Mouse (Mus musculus) hindbrain, embryonic 13.5 days (tissue): ENCODE data around the gene Sf3a1. TPM values are rescaled to one million over a fixed set of nuclear protein-coding genes. Genes with fewer than 3 reads are reported as not detected.
A peak's percentile ranks its signal among the peaks of the same experiment; 100 is the strongest.

ENCODE experiments used
- ATAC-seq: fragments of 200-750 bp; cut with Nextera tagmentation; 2 replicates; pipeline ENCODE4 v1.8.0; 2017; ENCODE audit warnings: moderate TSS enrichment; ENCODE audit not compliant: low FRiP score
- H3K27ac ChIP-seq: fragments of 300-500 bp; sonication (generic); 2 replicates; pipeline ENCODE4 v1.5.1; 2015; ENCODE audit warnings: inconsistent platforms, mild to moderate bottlenecking, moderate library complexity
- H3K27me3 ChIP-seq: fragments of 300-500 bp; sonication (generic); 2 replicates; pipeline ENCODE4 v1.6.1; 2015; ENCODE audit warnings: mild to moderate bottlenecking, inconsistent platforms
- H3K36me3 ChIP-seq: fragments of 300-500 bp; sonication (generic); 2 replicates; pipeline ENCODE4 v1.6.1; 2015; ENCODE audit warnings: mild to moderate bottlenecking, inconsistent platforms
- H3K4me1 ChIP-seq: fragments of 300-500 bp; sonication (generic); replicated peaks from 2 replicates; pipeline ENCODE4 v1.6.1; 2015; ENCODE audit warnings: inconsistent platforms
- H3K4me2 ChIP-seq: fragments of 300-500 bp; sonication (generic); 2 replicates; pipeline ENCODE4 v1.6.1; 2015; ENCODE audit warnings: inconsistent platforms, mild to moderate bottlenecking, moderate library complexity
- H3K4me3 ChIP-seq: fragments of 300-500 bp; sonication (generic); 2 replicates; pipeline ENCODE4 v1.5.1; 2015; ENCODE audit warnings: mild to moderate bottlenecking, inconsistent platforms
- H3K9ac ChIP-seq: fragments of 300-500 bp; sonication (generic); 2 replicates; pipeline ENCODE4 v1.6.1; 2015; ENCODE audit warnings: mild to moderate bottlenecking, inconsistent platforms
- H3K9me3 ChIP-seq: fragments of 300-500 bp; sonication (generic); 2 replicates; pipeline ENCODE4 v1.6.1; 2016; ENCODE audit warnings: inconsistent platforms
- WGBS: fragments of 180-500 bp; shearing (Covaris S2); methylation state at CpG from one replicate; pipeline ENCODE4 v1.1.7; 2015; 5-methylcytosine and 5-hydroxymethylcytosine counted together
- polyA plus RNA-seq: library from polyadenylated mRNA; unstranded; fragments of >200 nt; fragmentation: Nextera tagmentation; extraction: Ambion mirVana; gene quantifications from 2 replicates; pipeline ENCODE4 v1.2.1, GENCODE M21; 2015

Sf3a1 gene
- polyA plus RNA-seq, 1 experiment from 2014 or later, result 54.3 TPM

DNA sequence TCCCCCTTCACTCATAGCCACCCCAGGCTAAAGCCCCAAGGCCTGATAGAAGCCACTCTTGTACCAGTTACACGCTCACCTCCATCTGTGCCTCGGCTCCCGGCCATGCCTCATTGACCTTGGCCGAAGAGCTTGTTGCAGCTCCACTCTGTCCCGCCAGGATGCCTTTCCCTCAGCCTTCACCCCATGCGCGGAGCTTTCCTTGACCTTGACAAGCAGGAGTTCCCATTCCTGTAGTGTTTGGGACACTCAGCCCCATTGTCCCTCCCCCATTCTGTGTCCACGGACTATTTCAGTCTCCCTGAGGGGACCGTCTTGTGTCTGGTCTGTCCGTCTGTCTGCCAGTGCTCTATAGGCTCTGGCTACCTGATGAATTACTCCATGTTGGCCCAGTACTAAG is 53.0 kb downstream of the Sf3a1 start:
- no peak for ATAC-seq
- H3K36me3 ChIP-seq, result peaks cover 77% of the 10 kb centered on the region
- H3K27ac ChIP-seq, result no peak overlapping the region
- H3K4me2 ChIP-seq, result no peak overlapping the region
- WGBS, result 95% methylated on average over 10 of the region's 10 CpGs
- H3K9me3 ChIP-seq, result no peaks in the 10 kb centered on the region
- H3K9ac ChIP-seq, result no peak overlapping the region
- H3K4me3 ChIP-seq, result no peak overlapping the region
- peaks cover 12% of the 10 kb centered on the region for H3K27me3 ChIP-seq
- H3K4me1 ChIP-seq, result peaks cover 5% of the 10 kb centered on the region

DNA sequence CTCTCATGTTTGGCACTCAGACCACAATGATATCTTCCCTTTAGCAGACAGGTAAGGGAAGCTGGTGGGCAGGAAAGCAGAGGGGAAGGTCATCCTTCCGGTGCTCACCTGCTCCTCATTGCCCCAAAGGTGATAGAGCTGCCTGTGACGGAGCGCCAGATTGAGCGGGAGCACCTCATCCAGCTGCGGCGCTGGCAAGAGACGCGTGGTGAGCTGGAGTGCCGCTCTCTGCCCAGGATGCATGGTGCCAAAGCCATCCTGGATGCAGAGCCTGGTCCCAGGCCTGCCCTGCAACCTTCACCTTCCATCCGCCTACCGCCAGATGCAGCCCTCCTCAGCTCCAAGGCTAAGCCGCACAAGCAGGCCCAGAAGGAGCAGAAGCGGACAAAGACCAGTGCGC is 54.4 kb downstream of the Sf3a1 start:
- Histone ChIP-seq H3K4me3 (no peak overlapping the region), H3K36me3 (peaks cover 63% of the 10 kb centered on the region)

DNA sequence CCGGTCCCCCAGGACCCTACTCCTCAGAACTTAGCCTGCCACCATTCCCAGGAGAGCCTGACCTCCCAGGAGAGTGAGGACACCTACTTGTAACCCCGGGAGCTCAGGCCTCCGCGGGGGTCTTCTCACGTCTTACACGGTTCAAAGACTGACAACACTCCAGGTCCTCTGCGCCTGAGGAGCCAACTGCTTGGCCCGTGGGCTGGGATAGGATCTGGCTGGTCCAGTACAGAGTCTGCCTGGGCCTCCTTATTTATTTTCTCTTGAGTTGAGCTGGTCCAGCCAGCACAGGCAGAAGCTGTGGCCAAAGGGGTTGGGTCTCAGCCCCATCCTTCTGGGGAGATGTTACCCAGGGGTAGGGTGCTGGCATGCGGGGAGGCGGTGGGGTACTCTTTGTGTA is 54.9 kb downstream of the Sf3a1 start:
- Histone ChIP-seq H3K36me3 (peaks cover 58% of the 10 kb centered on the region), H3K27ac (no peak overlapping the region), H3K27me3 (peaks cover 31% of the 10 kb centered on the region), H3K4me2 (no peak overlapping the region), H3K9ac (no peak overlapping the region), H3K9me3 (no peaks in the 10 kb centered on the region), H3K4me3 (no peak overlapping the region), H3K4me1 (peaks cover 11% of the 10 kb centered on the region)
- no peak for ATAC-seq
- WGBS, result 88% methylated on average over 10 of the region's 10 CpGs

More for the DNA sequence above, 54.4 kb downstream of the Sf3a1 start:
- 97% methylated on average over 14 of the region's 14 CpGs for WGBS
- Histone ChIP-seq H3K9ac (no peak overlapping the region), H3K27ac (no peak overlapping the region), H3K4me1 (peaks cover 11% of the 10 kb centered on the region), H3K27me3 (peaks cover 27% of the 10 kb centered on the region), H3K4me2 (no peak overlapping the region), H3K9me3 (no peaks in the 10 kb centered on the region)
- no peak for ATAC-seq

DNA sequence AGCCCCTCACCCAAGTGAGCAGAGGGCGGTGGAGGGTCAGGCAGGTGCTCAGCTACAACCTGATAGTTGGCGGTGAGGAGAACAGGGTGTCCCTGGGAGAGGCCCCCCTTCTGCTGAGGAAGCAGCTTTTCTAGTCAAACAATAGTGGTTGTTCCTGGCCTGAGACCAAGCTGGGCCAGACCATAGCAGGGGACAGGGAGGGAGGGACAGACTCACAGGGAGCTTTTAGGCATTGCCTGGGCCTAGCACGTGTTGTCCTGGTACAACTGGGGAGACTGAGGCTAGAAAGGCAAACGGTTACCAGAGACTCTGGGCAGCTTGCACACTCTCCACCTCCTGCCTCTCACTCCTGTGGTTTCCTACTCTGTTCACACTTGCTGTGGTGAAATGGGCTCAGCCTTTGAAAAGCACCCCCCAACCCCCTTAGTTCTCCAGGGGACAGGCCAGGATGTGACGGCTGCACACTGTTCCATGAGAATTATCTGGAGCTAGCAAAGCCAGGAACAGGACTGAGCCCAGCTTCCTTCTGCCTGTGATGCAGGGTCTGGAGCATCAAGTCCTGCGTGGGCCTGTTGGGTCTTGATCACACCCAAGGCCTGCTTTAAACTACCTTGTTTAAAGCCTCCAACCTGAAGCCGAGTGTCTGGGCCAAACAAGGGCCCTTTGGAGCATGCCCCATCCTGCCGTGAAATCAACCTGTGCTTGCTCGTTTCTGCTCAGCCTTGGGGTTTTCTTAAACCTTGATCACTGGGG is 56.3 kb downstream of the Sf3a1 start:
- Histone ChIP-seq H3K27me3 (peaks cover 37% of the 10 kb centered on the region), H3K36me3 (peaks cover 45% of the 10 kb centered on the region), H3K4me3 (no peak overlapping the region), H3K9ac (no peak overlapping the region), H3K4me2 (no peak overlapping the region), H3K27ac (no peak overlapping the region), H3K4me1 (peaks cover 11% of the 10 kb centered on the region), H3K9me3 (no peaks in the 10 kb centered on the region)
- no peak for ATAC-seq
- WGBS, result 86% methylated on average over 9 of the region's 9 CpGs

DNA sequence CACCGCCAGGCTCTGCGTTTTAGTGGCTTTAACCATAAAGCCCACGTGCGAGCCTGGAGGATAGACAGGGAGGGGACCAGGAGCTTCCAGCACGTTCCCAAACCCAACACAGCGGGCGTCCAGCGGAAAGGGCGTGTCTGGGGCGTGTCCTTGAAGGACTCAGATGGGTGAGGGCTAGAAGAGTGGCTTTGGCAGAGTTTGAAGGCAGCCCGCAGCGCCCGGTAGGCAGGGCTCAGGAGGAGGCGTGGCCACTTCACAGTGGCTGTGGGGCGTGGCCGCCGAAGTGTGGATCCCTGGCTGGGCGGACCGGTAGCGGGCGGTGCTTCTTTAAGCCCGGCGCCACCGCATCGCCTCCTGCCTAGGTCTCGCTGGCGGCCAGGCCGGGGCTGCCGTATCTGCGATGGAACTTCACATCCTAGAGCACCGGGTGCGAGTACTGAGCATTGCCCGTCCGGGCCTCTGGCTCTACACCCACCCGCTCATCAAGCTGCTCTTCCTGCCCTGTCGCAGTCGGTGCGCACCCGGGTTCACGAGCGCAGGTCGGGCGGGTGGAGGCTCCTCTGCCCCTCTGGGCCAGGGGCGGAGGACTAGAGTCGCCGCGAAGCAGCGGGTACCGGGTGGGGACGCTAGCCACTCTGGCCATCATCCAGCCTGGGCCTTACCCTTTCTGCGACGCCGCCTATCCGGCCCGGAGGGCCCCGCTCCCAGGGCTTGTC is 57.9 kb downstream of the Sf3a1 start, which contains the start of gene Castor1:
Castor1 (plus strand) TSS at position 312 of the 716 bp plus-strand sequence.
- 2% methylated on average over 56 of the region's 56 CpGs for WGBS
- H3K27ac ChIP-seq, result no peak within 1 kb of the TSS
- ATAC-seq, result peak; percentile 59

DNA sequence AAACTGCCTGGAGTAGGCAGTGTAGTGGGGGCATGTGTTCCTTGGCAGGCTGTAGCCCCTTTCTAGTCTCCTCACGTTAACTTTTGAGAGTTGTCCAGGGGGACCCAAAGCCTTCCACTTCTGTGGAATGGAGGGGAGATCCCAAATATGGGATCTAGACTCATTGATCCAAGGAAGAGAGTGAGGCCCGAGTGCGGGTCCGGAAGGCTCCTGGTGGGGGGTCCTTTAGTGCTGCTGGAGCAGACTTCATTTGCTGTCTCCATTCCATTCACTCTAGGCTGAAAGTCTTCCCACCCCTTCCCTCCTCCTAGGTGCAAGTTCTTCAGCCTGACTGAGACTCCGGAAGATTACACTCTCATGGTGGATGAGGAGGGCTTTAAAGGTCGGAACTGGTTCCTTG is 58.5 kb downstream of the Sf3a1 start:
- ATAC-seq, result no peak
- 7% methylated on average over 6 of the region's 6 CpGs for WGBS
- no peak overlapping the region for H3K27ac ChIP-seq
- H3K4me1 ChIP-seq, result peaks cover 11% of the 10 kb centered on the region
- H3K4me3 ChIP-seq, result peak overlapping the region; percentile 43
- H3K9ac ChIP-seq, result peak overlapping the region; percentile 69
- H3K36me3 ChIP-seq, result peaks cover 23% of the 10 kb centered on the region
- peak overlapping the region; percentile 73 for H3K4me2 ChIP-seq
- no peaks in the 10 kb centered on the region for H3K9me3 ChIP-seq
- peaks cover 42% of the 10 kb centered on the region for H3K27me3 ChIP-seq

More for the DNA sequence above, 57.9 kb downstream of the Sf3a1 start, which contains the start of gene Castor1:
- Histone ChIP-seq H3K36me3 (peaks cover 29% of the 10 kb centered on the region), H3K4me1 (peaks cover 11% of the 10 kb centered on the region), H3K9ac (peak within 1 kb of the TSS; percentile 69), H3K4me2 (peak within 1 kb of the TSS; percentile 73), H3K9me3 (no peaks in the 10 kb centered on the region), H3K27me3 (peaks cover 42% of the 10 kb centered on the region), H3K4me3 (peak within 1 kb of the TSS; percentile 43)

DNA sequence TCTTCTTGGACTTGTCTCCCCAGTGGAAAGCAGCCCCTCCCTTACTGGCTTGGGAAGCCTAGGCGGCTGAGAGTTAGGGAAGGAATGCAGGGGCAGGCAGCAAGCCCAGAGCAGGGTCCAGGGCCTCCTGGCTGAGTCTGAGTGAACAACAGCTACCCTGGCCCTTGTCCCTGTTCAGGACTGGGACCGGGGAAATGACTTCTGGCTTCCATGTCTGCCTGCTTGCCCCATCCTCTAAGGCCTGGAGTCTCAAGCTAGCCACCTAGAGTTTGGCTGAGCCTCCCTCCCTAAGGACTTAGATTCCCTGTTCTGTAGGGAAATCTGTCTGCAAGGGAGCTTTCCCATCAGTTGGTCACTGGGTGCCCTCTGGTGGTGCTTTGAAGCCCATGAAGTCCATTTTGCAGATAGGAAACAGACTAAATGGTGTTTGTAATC is 59.2 kb downstream of the Sf3a1 start:
- peaks cover 16% of the 10 kb centered on the region for H3K36me3 ChIP-seq
- peaks cover 42% of the 10 kb centered on the region for H3K27me3 ChIP-seq
- H3K4me1 ChIP-seq, result peaks cover 11% of the 10 kb centered on the region
- 14% methylated on average over 2 of the region's 2 CpGs for WGBS
- H3K4me3 ChIP-seq, result no peak overlapping the region
- ATAC-seq, result no peak
- no peak overlapping the region for H3K4me2 ChIP-seq
- H3K9me3 ChIP-seq, result no peaks in the 10 kb centered on the region
- H3K27ac ChIP-seq, result no peak overlapping the region
- H3K9ac ChIP-seq, result no peak overlapping the region

DNA sequence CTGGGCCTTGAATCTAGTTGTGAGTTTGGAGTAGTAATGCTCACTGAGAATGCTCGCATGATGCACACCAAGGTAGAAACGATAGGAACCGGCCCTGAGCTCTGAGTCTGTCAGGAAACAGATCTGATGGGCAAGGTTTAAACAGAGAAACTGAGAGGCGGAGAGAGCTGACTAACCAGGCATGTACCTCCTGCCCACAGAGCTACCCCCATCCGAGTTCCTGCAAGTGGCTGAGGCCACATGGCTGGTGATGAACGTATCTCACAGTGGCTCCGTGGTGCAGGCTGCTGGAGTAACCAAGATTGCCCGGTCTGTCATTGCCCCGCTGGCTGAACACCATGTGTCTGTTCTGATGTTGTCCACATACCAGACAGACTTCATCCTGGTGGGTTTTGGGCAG is 59.8 kb downstream of the Sf3a1 start:
- 69% methylated on average over 9 of the region's 9 CpGs for WGBS
- no peak overlapping the region for H3K27ac ChIP-seq
- no peak for ATAC-seq

DNA sequence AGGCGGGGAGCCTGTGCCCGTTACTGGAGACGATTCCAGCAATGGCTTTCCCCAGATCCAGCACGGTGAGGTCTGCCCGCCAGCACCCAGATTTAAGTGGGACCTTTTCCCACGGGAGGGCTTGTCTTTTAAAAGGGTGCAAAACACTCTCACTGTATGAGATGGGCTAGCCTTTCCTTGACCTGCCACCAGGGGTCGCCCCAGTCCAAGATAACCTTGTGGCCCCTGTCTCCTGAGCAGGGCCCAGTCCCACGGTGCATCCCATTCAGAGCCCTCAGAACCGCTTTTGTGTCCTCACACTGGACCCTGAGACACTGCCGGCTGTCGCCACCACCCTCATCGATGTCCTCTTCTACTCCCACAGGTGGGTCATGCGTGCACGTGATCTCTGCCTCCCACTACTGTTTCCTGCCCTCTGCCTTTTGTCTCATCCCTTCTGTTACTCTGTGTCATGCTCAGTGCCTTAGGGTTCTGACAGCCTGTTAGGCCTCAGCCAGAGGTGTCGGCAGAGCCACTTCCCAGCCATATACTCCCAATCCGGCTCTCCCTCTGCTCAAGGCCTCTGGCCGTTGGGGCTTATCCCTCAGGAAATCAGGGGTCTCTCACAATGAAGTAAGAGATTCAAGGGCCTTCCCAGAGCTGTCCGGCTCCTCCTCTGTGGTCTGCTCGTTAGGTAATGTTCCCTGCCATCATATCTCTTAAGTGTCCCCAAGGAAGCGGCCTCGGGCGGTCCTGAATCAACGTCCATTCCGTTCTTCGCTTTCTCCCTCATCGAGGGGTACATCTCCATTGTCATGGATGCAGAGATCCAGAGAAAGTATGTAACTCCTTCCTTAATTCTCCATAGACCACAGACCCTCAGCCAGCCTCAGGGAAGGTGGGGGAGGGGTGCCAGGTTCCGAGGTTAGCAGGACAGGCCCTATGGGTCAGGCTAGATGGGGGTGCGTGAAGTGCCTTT is 60.6 kb downstream of the Sf3a1 start:
- WGBS, result 47% methylated on average over 28 of the region's 28 CpGs
- Histone ChIP-seq H3K9me3 (no peaks in the 10 kb centered on the region), H3K27me3 (peaks cover 42% of the 10 kb centered on the region), H3K9ac (no peak overlapping the region), H3K4me2 (no peak overlapping the region), H3K27ac (no peak overlapping the region), H3K4me3 (no peak overlapping the region), H3K36me3 (peaks cover 2% of the 10 kb centered on the region), H3K4me1 (peaks cover 11% of the 10 kb centered on the region)
- no peak for ATAC-seq

More for the DNA sequence above, 59.8 kb downstream of the Sf3a1 start:
- Histone ChIP-seq H3K4me3 (no peak overlapping the region), H3K4me1 (peaks cover 11% of the 10 kb centered on the region), H3K4me2 (no peak overlapping the region), H3K27me3 (peaks cover 42% of the 10 kb centered on the region), H3K9ac (no peak overlapping the region), H3K9me3 (no peaks in the 10 kb centered on the region), H3K36me3 (peaks cover 10% of the 10 kb centered on the region)

DNA sequence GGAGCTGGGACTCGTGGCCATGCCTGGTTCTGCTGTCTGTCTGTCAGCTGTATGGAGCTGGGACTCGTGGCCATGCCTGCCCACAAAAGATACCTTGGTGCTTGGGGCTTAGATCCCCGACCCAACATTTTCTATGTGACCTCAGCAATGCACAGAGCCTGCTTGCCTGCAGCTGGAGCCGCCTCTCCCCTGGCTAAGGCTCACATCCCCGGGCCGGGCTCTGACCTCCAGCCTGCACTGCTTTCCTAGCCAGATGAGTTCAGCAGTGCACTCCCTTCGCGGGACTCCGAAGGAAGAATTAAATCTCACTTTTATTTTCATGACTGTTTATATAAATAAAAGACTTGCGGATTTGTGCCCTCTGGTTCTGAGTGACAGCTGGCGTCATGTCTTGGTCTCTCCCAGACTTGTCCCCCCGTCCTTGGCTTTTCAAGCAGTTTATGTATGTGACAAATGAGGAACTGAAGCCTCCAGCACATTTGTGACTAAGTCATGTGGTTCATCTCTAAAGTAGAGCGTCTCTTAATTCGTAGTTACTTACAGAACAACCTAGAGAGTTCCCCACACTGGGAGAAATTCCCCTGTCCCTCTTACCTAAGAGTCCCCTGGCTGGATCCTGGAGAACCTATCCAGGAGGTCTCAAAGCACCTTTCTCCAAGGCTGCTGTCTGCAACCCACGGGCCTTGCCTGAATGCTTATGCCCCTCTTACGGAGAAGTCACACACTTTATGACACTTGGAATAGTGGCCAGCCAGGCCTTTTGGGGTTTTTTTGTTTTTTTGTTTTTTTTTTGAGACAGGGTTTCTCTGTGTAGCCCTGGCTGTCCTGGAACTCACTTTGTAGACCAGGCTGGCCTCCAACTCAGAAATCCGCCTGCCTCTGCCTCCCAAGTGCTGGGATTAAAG is 62.1 kb downstream of the Sf3a1 start:
- Histone ChIP-seq H3K4me2 (no peak overlapping the region), H3K36me3 (no peaks in the 10 kb centered on the region), H3K27ac (no peak overlapping the region), H3K9ac (no peak overlapping the region), H3K27me3 (peaks cover 38% of the 10 kb centered on the region), H3K4me3 (no peak overlapping the region), H3K9me3 (no peaks in the 10 kb centered on the region), H3K4me1 (peaks cover 11% of the 10 kb centered on the region)
- ATAC-seq, result no peak
- WGBS, result 80% methylated on average over 17 of the region's 17 CpGs
